Mouse (Mus musculus): ENCODE results near the gene Cacnb4. TPM values are rescaled to one million over a fixed set of nuclear protein-coding genes. Genes with fewer than 3 reads are reported as not detected.

Cacnb4 gene
- total RNA-seq, 1 experiment from 2014 or later = not detected

- no peak for ATAC-seq (replicated peaks; ENCODE audit: low read depth, poor library complexity, severe bottlenecking)
Observed at GRCm38 (mm10) chr2:52574929-52575328, 101.7 kb downstream of the Cacnb4 start.

- no peak for ATAC-seq (replicated peaks; ENCODE audit: low read depth, poor library complexity, severe bottlenecking)
Observed at GRCm38 (mm10) chr2:52572221-52572620, 104.4 kb downstream of the Cacnb4 start.

GRCm38 (mm10) chr2:52571339-52571968 is 105.2 kb downstream of the Cacnb4 start:
- ATAC-seq (replicated peaks; ENCODE audit: low read depth, poor library complexity, severe bottlenecking) = peak; percentile 84

GRCm38 (mm10) chr2:52570781-52571180 is 105.8 kb downstream of the Cacnb4 start:
- no peak for ATAC-seq (replicated peaks; ENCODE audit: low read depth, poor library complexity, severe bottlenecking)

- ATAC-seq (replicated peaks; ENCODE audit: low read depth, poor library complexity, severe bottlenecking) = no peak
Observed at GRCm38 (mm10) chr2:52570171-52570570, 106.5 kb downstream of the Cacnb4 start.

- ATAC-seq (replicated peaks; ENCODE audit: low read depth, poor library complexity, severe bottlenecking) = no peak
Observed at GRCm38 (mm10) chr2:52568131-52568530, 108.5 kb downstream of the Cacnb4 start.

GRCm38 (mm10) chr2:52567421-52567820 is 109.2 kb downstream of the Cacnb4 start:
- no peak for ATAC-seq (replicated peaks; ENCODE audit: low read depth, poor library complexity, severe bottlenecking)

- no peak for ATAC-seq (replicated peaks; ENCODE audit: low read depth, poor library complexity, severe bottlenecking)
Observed at GRCm38 (mm10) chr2:52563277-52563676, 113.4 kb downstream of the Cacnb4 start.

- no peak for ATAC-seq (replicated peaks; ENCODE audit: low read depth, poor library complexity, severe bottlenecking)
Observed at GRCm38 (mm10) chr2:52562356-52562755, 114.3 kb downstream of the Cacnb4 start.

- ATAC-seq (replicated peaks; ENCODE audit: low read depth, poor library complexity, severe bottlenecking) = no peak
Observed at GRCm38 (mm10) chr2:52561137-52561536, 115.5 kb downstream of the Cacnb4 start.

- ATAC-seq (replicated peaks; ENCODE audit: low read depth, poor library complexity, severe bottlenecking) = no peak
Observed at GRCm38 (mm10) chr2:52560266-52560665, 116.4 kb downstream of the Cacnb4 start.

- ATAC-seq (replicated peaks; ENCODE audit: low read depth, poor library complexity, severe bottlenecking) = 0 out of 2 replicates have a peak, but pooled peaks have one; percentile 36
Observed at GRCm38 (mm10) chr2:52558411-52558810, 118.2 kb downstream of the Cacnb4 start.

GRCm38 (mm10) chr2:52557503-52558275 is 118.9 kb downstream of the Cacnb4 start:
- no peak for ATAC-seq (replicated peaks; ENCODE audit: low read depth, poor library complexity, severe bottlenecking)

GRCm38 (mm10) chr2:52556961-52557326 is 119.7 kb downstream of the Cacnb4 start:
- no peak for ATAC-seq (replicated peaks; ENCODE audit: low read depth, poor library complexity, severe bottlenecking)

- no peak for ATAC-seq (replicated peaks; ENCODE audit: low read depth, poor library complexity, severe bottlenecking)
Observed at GRCm38 (mm10) chr2:52556298-52556960, 120.2 kb downstream of the Cacnb4 start.

GRCm38 (mm10) chr2:52548401-52548800 is 128.2 kb downstream of the Cacnb4 start:
- peak; percentile 83 for ATAC-seq (replicated peaks; ENCODE audit: low read depth, poor library complexity, severe bottlenecking)

- ATAC-seq (replicated peaks; ENCODE audit: low read depth, poor library complexity, severe bottlenecking) = no peak
Observed at GRCm38 (mm10) chr2:52547331-52547730, 129.3 kb downstream of the Cacnb4 start.

- no peak for ATAC-seq (replicated peaks; ENCODE audit: low read depth, poor library complexity, severe bottlenecking)
Observed at GRCm38 (mm10) chr2:52544527-52544926, 132.1 kb downstream of the Cacnb4 start.

- ATAC-seq (replicated peaks; ENCODE audit: low read depth, poor library complexity, severe bottlenecking) = no peak
Observed at GRCm38 (mm10) chr2:52541068-52541467, 135.6 kb downstream of the Cacnb4 start.

GRCm38 (mm10) chr2:52539318-52539717 is 137.3 kb downstream of the Cacnb4 start:
- peak; percentile 52; the same call in 1 of the 2 replicates for ATAC-seq (replicated peaks; ENCODE audit: low read depth, poor library complexity, severe bottlenecking)

- 0 out of 2 replicates have a peak, but pooled peaks have one; percentile 18 for ATAC-seq (replicated peaks; ENCODE audit: low read depth, poor library complexity, severe bottlenecking)
Observed at GRCm38 (mm10) chr2:52537645-52538044, 139.0 kb downstream of the Cacnb4 start.

Data from common myeloid progenitor, adult 5-6 weeks (primary cell).